Mouse (Mus musculus) midbrain, embryonic 12.5 days (tissue): ENCODE measurements around the gene Sar1a. TPM values are rescaled to one million over a fixed set of nuclear protein-coding genes. Genes with fewer than 3 reads are reported as not detected.

ENCODE experiments used
- ATAC-seq: fragments of 200-750 bp; cut with Nextera tagmentation; 2 replicates; pipeline ENCODE4 v1.8.0; 2017; ENCODE audit warnings: low read depth, moderate TSS enrichment, moderate library complexity; ENCODE audit not compliant: low FRiP score
- H3K27ac ChIP-seq: fragments of 300-500 bp; sonication (generic); replicated peaks from 2 replicates; pipeline ENCODE4 v1.5.1; 2016; ENCODE audit warnings: mild to moderate bottlenecking
- H3K27me3 ChIP-seq: fragments of 300-500 bp; sonication (generic); 2 replicates; pipeline ENCODE4 v1.6.1; 2016; ENCODE audit warnings: mild to moderate bottlenecking
- H3K36me3 ChIP-seq: fragments of 300-500 bp; sonication (generic); 2 replicates; pipeline ENCODE4 v1.6.1; 2016
- H3K4me1 ChIP-seq: fragments of 300-500 bp; sonication (generic); 2 replicates; pipeline ENCODE4 v1.6.1; 2016
- H3K4me2 ChIP-seq: fragments of 300-500 bp; sonication (generic); replicated peaks from 2 replicates; pipeline ENCODE4 v1.6.1; 2016; ENCODE audit warnings: mild to moderate bottlenecking, moderate library complexity
- H3K4me3 ChIP-seq: fragments of 300-500 bp; sonication (generic); 2 replicates; pipeline ENCODE4 v1.5.1; 2016; ENCODE audit warnings: mild to moderate bottlenecking
- H3K9ac ChIP-seq: fragments of 300-500 bp; sonication (generic); replicated peaks from 2 replicates; pipeline ENCODE4 v1.6.1; 2016; ENCODE audit warnings: mild to moderate bottlenecking, moderate library complexity
- H3K9me3 ChIP-seq: fragments of 300-500 bp; sonication (generic); 2 replicates; pipeline ENCODE4 v1.6.1; 2016; ENCODE audit warnings: mild to moderate bottlenecking
- WGBS: fragments of 180-500 bp; shearing (Covaris S2); methylation state at CpG from one replicate; pipeline ENCODE4 v1.1.7; 2016; 5-methylcytosine and 5-hydroxymethylcytosine counted together
- polyA plus RNA-seq: library from polyadenylated mRNA; unstranded; fragments of >200 nt; fragmentation: Nextera tagmentation; extraction: Ambion mirVana; gene quantifications from 2 replicates; pipeline ENCODE4 v1.2.1, GENCODE M21; 2016

The Sar1a gene
- polyA plus RNA-seq, 1 experiment from 2014 or later, result 228 TPM

- ATAC-seq, result no peak
- Histone ChIP-seq H3K4me1 (peaks cover 23% of the 10 kb centered on the region), H3K36me3 (peaks cover 49% of the 10 kb centered on the region), H3K27me3 (peaks cover 9% of the 10 kb centered on the region; the same call in 1 of the 2 replicates), H3K9me3 (no peaks in the 10 kb centered on the region), H3K27ac (no peak overlapping the region), H3K4me2 (no peak overlapping the region), H3K9ac (no peak overlapping the region), H3K4me3 (no peak overlapping the region)
- WGBS, result 82% methylated on average over 4 of the region's 4 CpGs
These were observed 13.5 kb downstream of the Sar1a start for GRCm38 (mm10) chr10:61693563-61693962.

GRCm38 (mm10) chr10:61694870-61695670, 15.0 kb downstream of the Sar1a start, which contains the start of gene Tysnd1:
Gene Tysnd1 (plus strand): TSS chr10:61695514.
- Histone ChIP-seq H3K9ac (peak within 1 kb of the TSS; percentile 76), H3K4me2 (peak within 1 kb of the TSS; percentile 100), H3K4me1 (peaks cover 23% of the 10 kb centered on the region), H3K27ac (peak within 1 kb of the TSS; percentile 50), H3K36me3 (peaks cover 39% of the 10 kb centered on the region), H3K9me3 (no peaks in the 10 kb centered on the region), H3K4me3 (peak within 1 kb of the TSS; percentile 95), H3K27me3 (peaks cover 9% of the 10 kb centered on the region; the same call in 1 of the 2 replicates)
- WGBS, result under 1% methylated on average over 41 of the region's 42 CpGs
- ATAC-seq, result peak; percentile 98

- Histone ChIP-seq H3K27ac (no peak overlapping the region), H3K4me2 (peak overlapping the region; percentile 100), H3K9ac (peak overlapping the region; percentile 76), H3K4me3 (peak overlapping the region; percentile 95), H3K27me3 (peaks cover 9% of the 10 kb centered on the region; the same call in 1 of the 2 replicates), H3K9me3 (no peaks in the 10 kb centered on the region), H3K36me3 (peaks cover 30% of the 10 kb centered on the region), H3K4me1 (peaks cover 23% of the 10 kb centered on the region)
- ATAC-seq, result no peak
- WGBS, result 1% methylated on average over 91 of the region's 111 CpGs
These were observed 15.8 kb downstream of the Sar1a start for GRCm38 (mm10) chr10:61695703-61696559.

GRCm38 (mm10) chr10:61696560-61696823, 16.4 kb downstream of the Sar1a start:
- Histone ChIP-seq H3K9ac (peak overlapping the region; percentile 76), H3K4me3 (peak overlapping the region; percentile 95), H3K27me3 (peaks cover 9% of the 10 kb centered on the region; the same call in 1 of the 2 replicates), H3K27ac (no peak overlapping the region), H3K9me3 (no peaks in the 10 kb centered on the region), H3K4me2 (peak overlapping the region; percentile 100), H3K4me1 (peaks cover 23% of the 10 kb centered on the region), H3K36me3 (peaks cover 28% of the 10 kb centered on the region)
- 11% methylated on average over 19 of the region's 19 CpGs for WGBS
- no peak for ATAC-seq

- H3K4me3 ChIP-seq, result peak overlapping the region; percentile 95
- peaks cover 23% of the 10 kb centered on the region for H3K4me1 ChIP-seq
- H3K36me3 ChIP-seq, result peaks cover 28% of the 10 kb centered on the region
- no peaks in the 10 kb centered on the region for H3K9me3 ChIP-seq
- no peak overlapping the region for H3K27ac ChIP-seq
- H3K4me2 ChIP-seq, result peak overlapping the region; percentile 100
- peak overlapping the region; percentile 76; the same call in 1 of the 2 replicates for H3K9ac ChIP-seq
- H3K27me3 ChIP-seq, result peaks cover 9% of the 10 kb centered on the region; the same call in 1 of the 2 replicates
- no peak for ATAC-seq
- 82% methylated on average over 2 of the region's 2 CpGs for WGBS
These were observed 16.9 kb downstream of the Sar1a start for GRCm38 (mm10) chr10:61697028-61697427.

- no peak overlapping the region for H3K4me2 ChIP-seq
- WGBS, result 80% methylated on average over 4 of the region's 4 CpGs
- H3K27ac ChIP-seq, result no peak overlapping the region
- no peaks in the 10 kb centered on the region for H3K9me3 ChIP-seq
- no peaks in the 10 kb centered on the region for H3K4me1 ChIP-seq
- no peak overlapping the region for H3K9ac ChIP-seq
- H3K27me3 ChIP-seq, result no peaks in the 10 kb centered on the region
- ATAC-seq, result no peak
- H3K36me3 ChIP-seq, result peaks cover 28% of the 10 kb centered on the region
- no peak overlapping the region for H3K4me3 ChIP-seq
These were observed 24.6 kb downstream of the Sar1a start for GRCm38 (mm10) chr10:61704663-61705062.

- Histone ChIP-seq H3K9ac (no peak overlapping the region), H3K4me3 (no peak overlapping the region), H3K36me3 (peaks cover 23% of the 10 kb centered on the region), H3K4me2 (no peak overlapping the region), H3K9me3 (no peaks in the 10 kb centered on the region), H3K27me3 (no peaks in the 10 kb centered on the region; the same call in 1 of the 2 replicates), H3K4me1 (no peaks in the 10 kb centered on the region), H3K27ac (no peak overlapping the region)
- 70% methylated on average over 6 of the region's 6 CpGs for WGBS
- ATAC-seq, result no peak
These were observed 26.6 kb downstream of the Sar1a start for GRCm38 (mm10) chr10:61706412-61707375.

- no peak for ATAC-seq
- 77% methylated on average over 3 of the region's 3 CpGs for WGBS
These were observed 33.5 kb downstream of the Sar1a start for GRCm38 (mm10) chr10:61713601-61714000.

GRCm38 (mm10) chr10:61714146-61714545, 34.0 kb downstream of the Sar1a start:
- Histone ChIP-seq H3K36me3 (no peaks in the 10 kb centered on the region), H3K27me3 (peaks cover 29% of the 10 kb centered on the region), H3K27ac (no peak overlapping the region), H3K4me2 (no peak overlapping the region), H3K4me3 (no peak overlapping the region), H3K4me1 (peaks cover 7% of the 10 kb centered on the region), H3K9ac (no peak overlapping the region), H3K9me3 (no peaks in the 10 kb centered on the region)
- WGBS, result 92% methylated on average over 4 of the region's 4 CpGs
- ATAC-seq, result no peak

More at GRCm38 (mm10) chr10:61713601-61714000, 33.5 kb downstream of the Sar1a start:
- no peaks in the 10 kb centered on the region for H3K36me3 ChIP-seq
- no peak overlapping the region for H3K4me2 ChIP-seq
- peaks cover 29% of the 10 kb centered on the region for H3K27me3 ChIP-seq
- no peak overlapping the region for H3K27ac ChIP-seq
- H3K9me3 ChIP-seq, result no peaks in the 10 kb centered on the region
- H3K9ac ChIP-seq, result no peak overlapping the region
- H3K4me3 ChIP-seq, result no peak overlapping the region
- peaks cover 7% of the 10 kb centered on the region for H3K4me1 ChIP-seq

- WGBS, result 13% methylated on average over 35 of the region's 36 CpGs
These were observed 34.8 kb downstream of the Sar1a start, which contains the start of gene Aifm2 for GRCm38 (mm10) chr10:61714771-61715461. Gene Aifm2 (plus strand): TSS chr10:61715263.

GRCm38 (mm10) chr10:61715462-61715837, 35.4 kb downstream of the Sar1a start:
- Histone ChIP-seq H3K4me1 (peaks cover 7% of the 10 kb centered on the region), H3K4me3 (peak overlapping the region; percentile 53), H3K27ac (no peak overlapping the region), H3K9me3 (no peaks in the 10 kb centered on the region), H3K9ac (peak overlapping the region; percentile 49), H3K4me2 (peak overlapping the region; percentile 90), H3K36me3 (no peaks in the 10 kb centered on the region), H3K27me3 (peaks cover 29% of the 10 kb centered on the region)
- peak; percentile 30; the same call in 1 of the 2 replicates for ATAC-seq
- WGBS, result 2% methylated on average over 11 of the region's 11 CpGs

More at GRCm38 (mm10) chr10:61714771-61715461, 34.8 kb downstream of the Sar1a start, which contains the start of gene Aifm2:
- no peaks in the 10 kb centered on the region for H3K9me3 ChIP-seq
- ATAC-seq, result peak; percentile 82
- peak within 1 kb of the TSS; percentile 53 for H3K4me3 ChIP-seq
- H3K4me1 ChIP-seq, result peaks cover 7% of the 10 kb centered on the region
- peaks cover 29% of the 10 kb centered on the region for H3K27me3 ChIP-seq
- H3K4me2 ChIP-seq, result peak within 1 kb of the TSS; percentile 90
- H3K27ac ChIP-seq, result no peak within 1 kb of the TSS
- H3K9ac ChIP-seq, result peak within 1 kb of the TSS; percentile 49
- no peaks in the 10 kb centered on the region for H3K36me3 ChIP-seq
